Comparison of ENCODE assay signal across 8 mouse cellular contexts in the genomic region with DNA sequence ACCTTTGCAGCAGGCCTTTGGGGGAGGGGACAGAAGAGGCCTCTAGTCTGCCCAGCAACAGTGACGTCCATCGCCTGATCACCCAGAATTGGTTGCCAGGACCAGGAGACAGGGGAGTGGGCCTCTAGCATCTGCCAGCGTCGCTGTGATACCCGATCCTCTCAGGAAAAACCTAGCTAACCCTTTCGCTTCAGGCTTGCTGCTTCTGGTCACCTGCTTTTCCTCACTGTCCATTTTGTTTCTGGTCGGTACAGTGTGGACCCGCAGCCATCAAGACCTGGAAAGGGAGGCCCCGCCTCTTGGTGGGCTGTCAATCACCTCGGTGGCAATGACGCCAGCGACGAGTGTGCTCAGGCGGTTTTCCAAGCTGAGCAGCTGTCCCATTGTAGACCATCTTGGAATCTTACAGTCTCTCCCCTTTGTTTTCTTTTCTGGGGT. TPM values are rescaled to one million over a fixed set of nuclear protein-coding genes. Genes with fewer than 3 reads are reported as not detected.
DNase-seq lines count a peak whose midpoint lies in the region; ATAC-seq and TF ChIP-seq lines count a peak whose summit lies in the region.

No protein-coding gene starts in this region.

- H3K4me3 ChIP-seq in brown adipose tissue, adult 24 weeks (ENCODE audit: insufficient read depth, low read depth, low read length) = peak overlapping the region; percentile 56
- H3K4me3 ChIP-seq in forebrain, embryonic 12.5 days (replicated peaks) = peak overlapping the region; percentile 36
- H3K4me3 ChIP-seq in heart, postnatal 0 days (ENCODE audit: low read depth, low read length) = peak overlapping the region; percentile 58
- peak overlapping the region; percentile 51 for H3K4me3 ChIP-seq in liver, embryonic 15.5 days (replicated peaks)
- peak overlapping the region; percentile 35 for H3K4me3 ChIP-seq in neural tube, embryonic 14.5 days (ENCODE audit: low read depth, low read length)

- peak overlapping the region; percentile 51 for H3K4me2 ChIP-seq in forebrain, embryonic 12.5 days
- H3K4me2 ChIP-seq in heart, postnatal 0 days (ENCODE audit: low read depth, low read length) = peak overlapping the region; percentile 61
- H3K4me2 ChIP-seq in liver, embryonic 15.5 days = peak overlapping the region; percentile 59
- peak overlapping the region; percentile 52 for H3K4me2 ChIP-seq in neural tube, embryonic 14.5 days (ENCODE audit: low read depth, low read length)

- no peak for TF ChIP-seq EP300 in heart, postnatal 0 days (IDR thresholded peaks at IDR 0.05; ENCODE audit: low read depth)

- no peaks in the 10 kb centered on the region for H3K36me3 ChIP-seq in forebrain, embryonic 12.5 days (replicated peaks)
- H3K36me3 ChIP-seq in heart, postnatal 0 days (replicated peaks; ENCODE audit: control insufficient read depth, insufficient read depth, low read length) = no peaks in the 10 kb centered on the region
- no peaks in the 10 kb centered on the region for H3K36me3 ChIP-seq in liver, embryonic 15.5 days (replicated peaks)
- no peaks in the 10 kb centered on the region for H3K36me3 ChIP-seq in neural tube, embryonic 14.5 days (ENCODE audit: control insufficient read depth, insufficient read depth, low read length)

- 0% methylated on average over 14 of the region's 14 CpGs for WGBS in forebrain, embryonic 12.5 days
- WGBS in heart, postnatal 0 days = 1% methylated on average over 14 of the region's 14 CpGs
- under 1% methylated on average over 14 of the region's 14 CpGs for WGBS in liver, embryonic 15.5 days (ENCODE audit: insufficient replicate concordance)
- WGBS in neural tube, embryonic 14.5 days = 0% methylated on average over 14 of the region's 14 CpGs

- H3K27me3 ChIP-seq in forebrain, embryonic 12.5 days = no peaks in the 10 kb centered on the region
- H3K27me3 ChIP-seq in heart, postnatal 0 days (ENCODE audit: control insufficient read depth, insufficient read depth, low read length) = no peaks in the 10 kb centered on the region
- H3K27me3 ChIP-seq in liver, embryonic 15.5 days = no peaks in the 10 kb centered on the region
- no peaks in the 10 kb centered on the region for H3K27me3 ChIP-seq in neural tube, embryonic 14.5 days (ENCODE audit: control insufficient read depth, insufficient read depth, low read length)

- DNase-seq in heart, postnatal 0 days (ENCODE audit: low spot score) = peak; percentile 94
- peak; percentile 90 to 93 for DNase-seq in kidney, postnatal 36 days
- peak; percentile 88 for DNase-seq in testis, postnatal 14 days (ENCODE audit: low spot score)

- peak overlapping the region; percentile 43; the same call in 1 of the 2 replicates for H3K9ac ChIP-seq in forebrain, embryonic 12.5 days
- no peak overlapping the region; the same call in 1 of the 2 replicates for H3K9ac ChIP-seq in heart, postnatal 0 days (replicated peaks; ENCODE audit: low read depth, low read length)
- no peak overlapping the region for H3K9ac ChIP-seq in liver, embryonic 15.5 days
- H3K9ac ChIP-seq in neural tube, embryonic 14.5 days (replicated peaks; ENCODE audit: low read depth, low read length) = peak overlapping the region; percentile 55

- H3K4me1 ChIP-seq in brown adipose tissue, adult 24 weeks (ENCODE audit: control insufficient read depth, insufficient read depth, insufficient read length, low read length) = no peaks in the 10 kb centered on the region
- H3K4me1 ChIP-seq in forebrain, embryonic 12.5 days = peaks cover 11% of the 10 kb centered on the region; the same call in 1 of the 2 replicates
- H3K4me1 ChIP-seq in heart, postnatal 0 days (ENCODE audit: control insufficient read depth, insufficient read depth) = no peaks in the 10 kb centered on the region
- peaks cover 9% of the 10 kb centered on the region; the same call in 1 of the 2 replicates for H3K4me1 ChIP-seq in liver, embryonic 15.5 days (replicated peaks)
- H3K4me1 ChIP-seq in neural tube, embryonic 14.5 days (ENCODE audit: control insufficient read depth, insufficient read depth, low read length) = no peaks in the 10 kb centered on the region

- TF ChIP-seq CTCF in heart, postnatal 0 days (IDR thresholded peaks at IDR 0.05; ENCODE audit: low read depth) = no peak

- no peak overlapping the region for H3K27ac ChIP-seq in brown adipose tissue, adult 24 weeks (replicated peaks; ENCODE audit: low read depth, low read length)
- H3K27ac ChIP-seq in forebrain, embryonic 12.5 days = peak overlapping the region; percentile 97
- peak overlapping the region; percentile 68 for H3K27ac ChIP-seq in heart, postnatal 0 days (ENCODE audit: low read depth)
- H3K27ac ChIP-seq in liver, embryonic 15.5 days (replicated peaks) = no peak overlapping the region
- H3K27ac ChIP-seq in neural tube, embryonic 14.5 days (ENCODE audit: low read depth, low read length) = peak overlapping the region; percentile 97

- peak; percentile 99 for ATAC-seq in CD4-positive, CD25-positive, alpha-beta regulatory T cell, adult 4 months
- peak; percentile 99 for ATAC-seq in forebrain, embryonic 12.5 days (ENCODE audit: low FRiP score)
- ATAC-seq in heart, postnatal 0 days (ENCODE audit: insufficient read depth, low read depth) = peak; percentile 99
- peak; percentile 85 for ATAC-seq in liver, embryonic 15.5 days (ENCODE audit: insufficient read depth)
- peak; percentile 99 for ATAC-seq in neural tube, embryonic 14.5 days (ENCODE audit: low read depth)

- H3K9me3 ChIP-seq in forebrain, embryonic 12.5 days = no peaks in the 10 kb centered on the region
- no peaks in the 10 kb centered on the region for H3K9me3 ChIP-seq in heart, postnatal 0 days (replicated peaks; ENCODE audit: control insufficient read depth, low read length)
- no peaks in the 10 kb centered on the region for H3K9me3 ChIP-seq in liver, embryonic 15.5 days (replicated peaks)
- no peaks in the 10 kb centered on the region for H3K9me3 ChIP-seq in neural tube, embryonic 14.5 days (ENCODE audit: control insufficient read depth, low read length)

RNA-seq across cellular contexts. Expression of gene Mog, which starts 5.5 kb away (rescaled TPM):
- not detected for polyA plus RNA-seq in CD4-positive, CD25-positive, alpha-beta regulatory T cell, adult 4 months (2017; shearing (Covaris generic))
- not detected in 2 replicates for polyA plus RNA-seq in brown adipose tissue, adult 24 weeks (2012; ENCODE audit: insufficient read depth, insufficient read length, missing spikeins)
- polyA plus RNA-seq in forebrain, embryonic 12.5 days (2016; fragmentation: Nextera tagmentation; extraction: Ambion mirVana) = 1.1 and 1.2 TPM in 2 replicates
- total RNA-seq in heart, postnatal 0 days (2014; rRNA removed; ENCODE audit: low replicate concordance) = not detected in 2 replicates
- polyA plus RNA-seq in heart, postnatal 0 days (2015; fragmentation: Nextera tagmentation; extraction: Ambion mirVana) = not detected in 2 replicates
- not detected in 2 replicates for polyA plus RNA-seq in liver, embryonic 15.5 days (2015; fragmentation: Nextera tagmentation; extraction: Ambion mirVana)
- polyA plus RNA-seq in neural tube, embryonic 14.5 days (2014; fragmentation: Nextera tagmentation; extraction: Ambion mirVana) = 2.4 and 2.6 TPM in 2 replicates

RNA-seq across cellular contexts. Expression of gene Gabbr1, which starts 17.1 kb away (rescaled TPM):
- 1 to 10 TPM; 4.7 to 8.6 TPM for polyA plus RNA-seq in CD4-positive, CD25-positive, alpha-beta regulatory T cell, adult 4 months (2017; shearing (Covaris generic))
- polyA plus RNA-seq in brown adipose tissue, adult 24 weeks (2012; ENCODE audit: insufficient read depth, insufficient read length, missing spikeins) = 3.8 and 4.5 TPM in 2 replicates
- polyA plus RNA-seq in forebrain, embryonic 12.5 days (2016; fragmentation: Nextera tagmentation; extraction: Ambion mirVana) = 31.7 and 32.6 TPM in 2 replicates
- 4.8 and 6.7 TPM in 2 replicates for total RNA-seq in heart, postnatal 0 days (2014; rRNA removed; ENCODE audit: low replicate concordance)
- 1.8 and 1.9 TPM in 2 replicates for polyA plus RNA-seq in heart, postnatal 0 days (2015; fragmentation: Nextera tagmentation; extraction: Ambion mirVana)
- polyA plus RNA-seq in liver, embryonic 15.5 days (2015; fragmentation: Nextera tagmentation; extraction: Ambion mirVana) = 0.25 and 0.66 TPM in 2 replicates
- polyA plus RNA-seq in neural tube, embryonic 14.5 days (2014; fragmentation: Nextera tagmentation; extraction: Ambion mirVana) = 78.9 and 103 TPM in 2 replicates

RNA-seq across cellular contexts. Expression of gene Zfp57, which starts 27.7 kb away (rescaled TPM):
- polyA plus RNA-seq in CD4-positive, CD25-positive, alpha-beta regulatory T cell, adult 4 months (2017; shearing (Covaris generic)) = not detected
- not detected in 2 replicates for polyA plus RNA-seq in brown adipose tissue, adult 24 weeks (2012; ENCODE audit: insufficient read depth, insufficient read length, missing spikeins)
- polyA plus RNA-seq in forebrain, embryonic 12.5 days (2016; fragmentation: Nextera tagmentation; extraction: Ambion mirVana) = 193 and 197 TPM in 2 replicates
- 12.5 and 14.7 TPM in 2 replicates for total RNA-seq in heart, postnatal 0 days (2014; rRNA removed; ENCODE audit: low replicate concordance)
- polyA plus RNA-seq in heart, postnatal 0 days (2015; fragmentation: Nextera tagmentation; extraction: Ambion mirVana) = 9.2 and 10.0 TPM in 2 replicates
- polyA plus RNA-seq in liver, embryonic 15.5 days (2015; fragmentation: Nextera tagmentation; extraction: Ambion mirVana) = 3.2 and 3.8 TPM in 2 replicates
- 289 and 326 TPM in 2 replicates for polyA plus RNA-seq in neural tube, embryonic 14.5 days (2014; fragmentation: Nextera tagmentation; extraction: Ambion mirVana)

RNA-seq across cellular contexts. Expression of gene H2-M5, which starts 39.4 kb away (rescaled TPM):
- polyA plus RNA-seq in CD4-positive, CD25-positive, alpha-beta regulatory T cell, adult 4 months (2017; shearing (Covaris generic)) = not detected
- 0.63 TPM in 1 of 2 replicates, not detected in the other for polyA plus RNA-seq in brown adipose tissue, adult 24 weeks (2012; ENCODE audit: insufficient read depth, insufficient read length, missing spikeins)
- 1.3 and 1.6 TPM in 2 replicates for polyA plus RNA-seq in forebrain, embryonic 12.5 days (2016; fragmentation: Nextera tagmentation; extraction: Ambion mirVana)
- total RNA-seq in heart, postnatal 0 days (2014; rRNA removed; ENCODE audit: low replicate concordance) = not detected in 2 replicates
- polyA plus RNA-seq in heart, postnatal 0 days (2015; fragmentation: Nextera tagmentation; extraction: Ambion mirVana) = 0.04 TPM in 1 of 2 replicates, not detected in the other
- polyA plus RNA-seq in liver, embryonic 15.5 days (2015; fragmentation: Nextera tagmentation; extraction: Ambion mirVana) = not detected in 2 replicates
- 1.3 and 2.1 TPM in 2 replicates for polyA plus RNA-seq in neural tube, embryonic 14.5 days (2014; fragmentation: Nextera tagmentation; extraction: Ambion mirVana)

RNA-seq across cellular contexts. Expression of gene 2410137M14Rik, which starts 47.7 kb away (rescaled TPM):
- not detected for polyA plus RNA-seq in CD4-positive, CD25-positive, alpha-beta regulatory T cell, adult 4 months (2017; shearing (Covaris generic))
- polyA plus RNA-seq in brown adipose tissue, adult 24 weeks (2012; ENCODE audit: insufficient read depth, insufficient read length, missing spikeins) = not detected in 2 replicates
- not detected in 2 replicates for polyA plus RNA-seq in forebrain, embryonic 12.5 days (2016; fragmentation: Nextera tagmentation; extraction: Ambion mirVana)
- total RNA-seq in heart, postnatal 0 days (2014; rRNA removed; ENCODE audit: low replicate concordance) = not detected in 2 replicates
- polyA plus RNA-seq in heart, postnatal 0 days (2015; fragmentation: Nextera tagmentation; extraction: Ambion mirVana) = 0.18 TPM in 1 of 2 replicates, not detected in the other
- polyA plus RNA-seq in liver, embryonic 15.5 days (2015; fragmentation: Nextera tagmentation; extraction: Ambion mirVana) = not detected in 2 replicates
- polyA plus RNA-seq in neural tube, embryonic 14.5 days (2014; fragmentation: Nextera tagmentation; extraction: Ambion mirVana) = 0.32 and 0.53 TPM in 2 replicates

Comparison
In these comparisons a context has a peak if more than half of its experiments do, and no peak if none do; other contexts are left out.
1. H3K27ac ChIP-seq: peak in forebrain, embryonic 12.5 days (single experiment), heart, postnatal 0 days (single experiment) and neural tube, embryonic 14.5 days (single experiment); none in brown adipose tissue, adult 24 weeks (single experiment) and liver, embryonic 15.5 days (single experiment).
2. H3K9ac ChIP-seq: peak in forebrain, embryonic 12.5 days (single experiment) and neural tube, embryonic 14.5 days (single experiment); none in heart, postnatal 0 days (single experiment) and liver, embryonic 15.5 days (single experiment).
3. RNA of gene Zfp57, which starts 27.7 kb away (polyA plus RNA-seq): 289 to 326 TPM in neural tube, embryonic 14.5 days and 193 to 197 TPM in forebrain, embryonic 12.5 days; 9.2 to 10.0 TPM in heart, postnatal 0 days, 3.2 to 3.8 TPM in liver, embryonic 15.5 days, not detected in CD4-positive, CD25-positive, alpha-beta regulatory T cell, adult 4 months and not detected in brown adipose tissue, adult 24 weeks; every median in the first group is over 10 times any median in the second.
4. Peak in every context shown above with its lines, with median percentiles within 50 percentile points of each other: ATAC-seq, H3K4me3 ChIP-seq, H3K4me2 ChIP-seq and DNase-seq.